Mouse (Mus musculus) liver, embryonic 11.5 days (tissue): ENCODE results near the gene Ptger4. TPM values are rescaled to one million over a fixed set of nuclear protein-coding genes. Genes with fewer than 3 reads are reported as not detected.
"Not testable (repeated sequence)": the region's sequence is repeated elsewhere in the genome, so short reads cannot be mapped to it uniquely, and the experiment has no call there.

ENCODE experiments used
- ATAC-seq: fragments of 200-750 bp; cut with Nextera tagmentation; replicated peaks from 2 replicates; pipeline ENCODE4 v1.8.0; 2017; ENCODE audit warnings: moderate number of reproducible peaks, mild to moderate bottlenecking, moderate TSS enrichment, moderate library complexity; ENCODE audit not compliant: low FRiP score
- DNase-seq: peaks from one replicate; pipeline ENCODE4 v3.0.0-alpha.2; 2017; ENCODE audit warnings: low spot score
- H3K27ac ChIP-seq: fragments of 300-500 bp; sonication (generic); 2 replicates; pipeline ENCODE4 v1.5.1; 2014; ENCODE audit warnings: mild to moderate bottlenecking, low read depth, low read length, control low read depth
- H3K27me3 ChIP-seq: fragments of 300-500 bp; sonication (generic); replicated peaks from 2 replicates; pipeline ENCODE4 v1.6.1; 2014; ENCODE audit warnings: low read length, mixed read lengths; ENCODE audit not compliant: control insufficient read depth, insufficient read depth
- H3K36me3 ChIP-seq: fragments of 300-500 bp; sonication (generic); 2 replicates; pipeline ENCODE4 v1.6.1; 2014; ENCODE audit warnings: mild to moderate bottlenecking, low read length, moderate library complexity, mixed read lengths; ENCODE audit not compliant: control insufficient read depth, insufficient read depth
- H3K4me1 ChIP-seq: fragments of 300-500 bp; sonication (generic); replicated peaks from 2 replicates; pipeline ENCODE4 v1.6.1; 2014; ENCODE audit warnings: low read length, mixed read lengths; ENCODE audit not compliant: control insufficient read depth, insufficient read depth
- H3K4me2 ChIP-seq: fragments of 300-500 bp; sonication (generic); 2 replicates; pipeline ENCODE4 v1.6.1; 2014; ENCODE audit warnings: mild to moderate bottlenecking, control low read depth, moderate library complexity
- H3K4me3 ChIP-seq: fragments of 300-500 bp; sonication (generic); 2 replicates; pipeline ENCODE4 v1.5.1; 2014; ENCODE audit warnings: low read depth, low read length, control low read depth
- H3K9ac ChIP-seq: fragments of 300-500 bp; sonication (generic); 2 replicates; pipeline ENCODE4 v1.6.1; 2014; ENCODE audit warnings: low read depth, low read length, control low read depth
- H3K9me3 ChIP-seq: fragments of 300-500 bp; sonication (generic); 2 replicates; pipeline ENCODE4 v1.6.1; 2016; ENCODE audit warnings: low read length, inconsistent platforms, mixed read lengths; ENCODE audit not compliant: control insufficient read depth
- WGBS: fragments of 180-500 bp; shearing (Covaris S2); extraction: QIAGEN DNeasy Blood & Tissue Kit; methylation state at CpG from one replicate; pipeline ENCODE4 v1.1.7; 2014; 5-methylcytosine and 5-hydroxymethylcytosine counted together
- polyA plus RNA-seq: library from polyadenylated mRNA; unstranded; fragments of >200 nt; fragmentation: Nextera tagmentation; extraction: Ambion mirVana; gene quantifications from 2 replicates; pipeline ENCODE4 v1.2.1, GENCODE M21; 2014

Gene Ptger4
- polyA plus RNA-seq, 1 experiment from 2014 or later, result 5.8 TPM

DNA sequence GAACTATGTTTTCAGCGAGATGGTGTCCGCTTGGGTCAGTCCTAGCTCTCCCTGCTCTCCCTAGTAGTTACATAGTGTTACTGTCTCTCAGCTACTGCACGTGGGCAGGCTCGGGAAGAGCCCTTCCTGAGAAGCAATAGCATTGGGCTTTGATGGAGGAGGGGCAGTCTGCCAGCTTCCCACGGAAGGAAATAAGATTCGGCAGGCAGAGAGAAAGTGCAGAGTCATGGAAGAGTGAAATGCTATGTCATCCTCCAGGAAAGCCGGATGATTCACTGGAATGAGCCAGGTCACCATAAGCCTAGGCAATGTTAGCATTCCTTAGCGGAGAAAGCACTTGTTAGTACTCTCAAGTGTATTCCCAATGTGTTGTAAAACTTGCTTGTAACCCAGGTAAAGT lies 8.5 kb downstream of the Ptger4 start:
- Histone ChIP-seq H3K4me2 (no peak overlapping the region), H3K27ac (no peak overlapping the region), H3K4me3 (no peak overlapping the region), H3K9me3 (no peaks in the 10 kb centered on the region), H3K4me1 (peaks cover 18% of the 10 kb centered on the region), H3K27me3 (no peaks in the 10 kb centered on the region), H3K36me3 (no peaks in the 10 kb centered on the region), H3K9ac (no peak overlapping the region)
- DNase-seq (no peak), ATAC-seq (0 out of 2 replicates have a peak, but pooled peaks have one; percentile 22)
- WGBS, result 33% methylated on average over 8 of the region's 8 CpGs

DNA sequence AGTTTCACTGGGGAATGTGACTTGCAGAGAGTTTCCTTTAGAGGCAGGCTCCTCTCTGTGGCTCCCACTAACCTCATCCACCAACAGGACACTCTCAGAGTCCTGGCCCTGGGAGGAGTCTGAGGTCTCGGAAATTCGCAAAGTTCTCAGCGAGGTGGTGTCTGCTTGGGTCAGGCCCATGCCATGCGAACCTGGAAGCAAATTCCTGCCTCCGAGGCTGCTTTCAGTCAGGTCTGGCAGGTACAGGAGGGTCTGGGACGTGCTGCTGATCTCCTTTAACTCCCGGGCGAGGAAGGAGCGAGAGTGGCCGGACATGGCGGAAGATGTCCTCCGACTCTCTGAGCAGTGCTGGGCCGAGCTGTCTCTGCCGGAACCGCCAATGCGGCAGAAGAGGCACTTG lies 9.3 kb downstream of the Ptger4 start:
- Histone ChIP-seq H3K4me2 (no peak overlapping the region), H3K9ac (no peak overlapping the region), H3K4me3 (no peak overlapping the region), H3K27ac (no peak overlapping the region), H3K4me1 (peaks cover 14% of the 10 kb centered on the region), H3K9me3 (no peaks in the 10 kb centered on the region), H3K36me3 (no peaks in the 10 kb centered on the region), H3K27me3 (no peaks in the 10 kb centered on the region)
- DNase-seq, result no peak
- WGBS, result 86% methylated on average over 16 of the region's 16 CpGs
- ATAC-seq, result no peak

DNA sequence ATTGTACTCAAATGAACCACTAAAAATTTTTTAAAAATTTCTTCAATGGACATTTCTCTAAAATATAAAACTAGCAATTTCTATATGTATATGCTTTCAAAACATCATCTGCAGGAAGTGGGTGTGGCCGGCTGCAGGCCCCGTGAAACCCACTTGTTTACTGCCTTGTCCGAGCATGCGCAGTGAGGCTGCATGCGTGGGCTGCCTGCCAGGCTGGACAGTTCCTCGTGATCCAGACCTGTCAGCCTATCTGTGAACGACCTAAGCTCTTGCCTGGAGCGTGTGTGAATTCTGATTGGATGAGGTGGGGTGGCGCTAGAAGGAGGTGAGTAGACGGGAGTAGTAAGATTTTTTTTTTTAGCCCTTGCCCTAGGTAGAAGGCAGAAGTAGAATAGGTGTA lies 13.2 kb downstream of the Ptger4 start:
- H3K4me2 ChIP-seq, H3K9ac ChIP-seq, H3K4me1 ChIP-seq, H3K27ac ChIP-seq, ATAC-seq, H3K9me3 ChIP-seq, DNase-seq, H3K4me3 ChIP-seq, H3K36me3 ChIP-seq, H3K27me3 ChIP-seq: not testable (repeated sequence)
- WGBS, result 79% methylated on average over 10 of the region's 10 CpGs

DNA sequence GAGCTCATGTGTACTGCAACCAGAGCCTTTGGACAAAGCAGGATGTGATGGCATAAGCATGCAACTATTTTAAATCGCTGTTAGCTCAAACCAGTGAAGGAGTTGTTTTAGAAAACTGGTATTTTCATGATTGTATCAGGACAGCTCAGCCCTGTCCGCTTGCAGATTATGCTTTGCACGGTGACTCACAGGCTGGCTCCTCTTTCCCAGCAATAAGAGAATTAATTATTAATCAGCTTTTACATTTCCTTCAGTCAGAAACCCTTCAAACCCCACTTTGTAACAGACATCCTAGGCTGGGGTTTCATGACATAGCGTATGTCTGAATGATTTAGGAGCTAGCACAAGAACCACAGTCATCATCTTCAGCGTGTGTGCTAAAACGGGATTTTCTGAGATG lies 23.5 kb downstream of the Ptger4 start:
- no peaks in the 10 kb centered on the region for H3K4me1 ChIP-seq
- H3K27me3 ChIP-seq, result no peaks in the 10 kb centered on the region
- DNase-seq (no peak), ATAC-seq (no peak)
- no peak overlapping the region for H3K4me2 ChIP-seq
- no peaks in the 10 kb centered on the region for H3K36me3 ChIP-seq
- H3K9ac ChIP-seq, result no peak overlapping the region
- H3K4me3 ChIP-seq, result no peak overlapping the region
- WGBS, result 92% methylated on average over 6 of the region's 6 CpGs
- H3K9me3 ChIP-seq, result no peaks in the 10 kb centered on the region
- H3K27ac ChIP-seq, result no peak overlapping the region

DNA sequence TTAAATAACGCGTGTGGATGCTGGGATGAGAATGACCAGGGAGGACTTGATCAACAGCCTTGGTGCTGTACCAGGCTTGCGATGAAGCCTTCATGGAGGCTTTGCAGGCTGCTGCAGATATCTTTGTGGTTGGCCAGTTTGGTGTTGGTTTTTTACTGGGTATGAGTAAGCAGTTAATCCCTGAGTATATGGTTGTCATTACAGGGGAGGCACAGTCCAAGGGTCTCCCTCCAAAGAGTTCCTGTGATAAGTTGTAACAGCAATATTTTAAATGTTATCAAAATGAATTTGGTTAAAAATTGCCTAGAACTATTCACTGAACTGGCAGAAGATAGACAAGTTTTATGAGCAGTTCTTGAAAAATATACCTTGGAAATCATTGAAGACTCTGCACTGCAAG lies 34.9 kb downstream of the Ptger4 start:
- Histone ChIP-seq H3K9ac (no peak overlapping the region), H3K4me2 (no peak overlapping the region), H3K9me3 (no peaks in the 10 kb centered on the region), H3K4me3 (no peak overlapping the region), H3K36me3 (no peaks in the 10 kb centered on the region; the same call in 1 of the 2 replicates), H3K27me3 (no peaks in the 10 kb centered on the region), H3K4me1 (0 out of 2 replicates have a peak, but pooled peaks cover 3% of the 10 kb centered on the region), H3K27ac (no peak overlapping the region)
- no peak for DNase-seq
- WGBS, result 91% methylated on average over 3 of the region's 3 CpGs
- no peak for ATAC-seq

DNA sequence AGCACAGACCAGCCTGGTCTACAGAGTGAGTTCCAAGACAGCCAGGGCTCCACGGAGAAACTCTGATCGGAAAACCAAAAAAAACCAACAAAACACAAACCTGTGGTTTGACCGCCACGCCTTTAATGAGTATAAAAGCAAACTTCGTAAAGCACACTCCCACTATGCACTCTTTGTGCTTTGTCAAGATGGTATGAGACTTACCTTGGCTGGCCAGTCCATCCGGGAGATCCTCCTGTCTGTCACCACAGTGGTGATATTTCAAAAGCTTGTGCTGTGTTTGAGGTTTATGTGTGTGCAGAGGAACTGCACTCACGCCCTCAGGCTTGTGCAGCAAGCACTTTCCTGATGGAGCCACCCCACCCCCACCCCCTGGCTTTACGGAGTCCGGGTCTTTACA lies 38.8 kb downstream of the Ptger4 start:
- 88% methylated on average over 9 of the region's 9 CpGs for WGBS
- no peak for ATAC-seq

DNA sequence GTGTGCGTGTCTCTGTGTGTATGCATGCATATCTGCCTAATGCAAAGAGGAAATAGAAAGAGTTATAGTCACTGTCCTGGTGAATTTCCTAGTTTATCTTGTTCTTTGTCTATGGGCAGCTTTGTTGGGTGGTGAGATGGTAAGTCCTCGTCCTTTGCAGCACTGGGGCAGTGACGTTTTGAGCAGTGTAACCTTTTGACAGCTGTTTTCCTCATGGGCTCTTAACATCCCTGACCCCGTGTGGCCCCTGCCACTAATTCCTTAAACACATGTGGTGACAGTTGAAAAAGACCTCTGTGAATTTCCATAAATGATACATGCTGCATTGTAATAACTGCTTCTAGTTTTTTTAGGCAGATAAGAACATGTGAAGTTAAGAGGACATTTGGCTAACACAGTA lies 47.3 kb downstream of the Ptger4 start:
- H3K36me3 ChIP-seq, result peaks cover 2% of the 10 kb centered on the region; the same call in 1 of the 2 replicates
- no peak for ATAC-seq
- no peaks in the 10 kb centered on the region for H3K9me3 ChIP-seq
- H3K27me3 ChIP-seq, result no peaks in the 10 kb centered on the region
- WGBS, result 68% methylated on average over 4 of the region's 4 CpGs
- H3K4me3 ChIP-seq, result no peak overlapping the region
- H3K4me1 ChIP-seq, result peaks cover 22% of the 10 kb centered on the region
- no peak overlapping the region for H3K27ac ChIP-seq
- DNase-seq, result no peak
- H3K4me2 ChIP-seq, result no peak overlapping the region
- H3K9ac ChIP-seq, result no peak overlapping the region

More for the DNA sequence above, 38.8 kb downstream of the Ptger4 start:
- Histone ChIP-seq H3K9me3 (no peaks in the 10 kb centered on the region), H3K36me3 (no peaks in the 10 kb centered on the region), H3K27me3 (no peaks in the 10 kb centered on the region), H3K9ac (no peak overlapping the region), H3K4me1 (0 out of 2 replicates have a peak, but pooled peaks cover 3% of the 10 kb centered on the region), H3K4me3 (no peak overlapping the region), H3K27ac (no peak overlapping the region), H3K4me2 (no peak overlapping the region)
- DNase-seq, result no peak

DNA sequence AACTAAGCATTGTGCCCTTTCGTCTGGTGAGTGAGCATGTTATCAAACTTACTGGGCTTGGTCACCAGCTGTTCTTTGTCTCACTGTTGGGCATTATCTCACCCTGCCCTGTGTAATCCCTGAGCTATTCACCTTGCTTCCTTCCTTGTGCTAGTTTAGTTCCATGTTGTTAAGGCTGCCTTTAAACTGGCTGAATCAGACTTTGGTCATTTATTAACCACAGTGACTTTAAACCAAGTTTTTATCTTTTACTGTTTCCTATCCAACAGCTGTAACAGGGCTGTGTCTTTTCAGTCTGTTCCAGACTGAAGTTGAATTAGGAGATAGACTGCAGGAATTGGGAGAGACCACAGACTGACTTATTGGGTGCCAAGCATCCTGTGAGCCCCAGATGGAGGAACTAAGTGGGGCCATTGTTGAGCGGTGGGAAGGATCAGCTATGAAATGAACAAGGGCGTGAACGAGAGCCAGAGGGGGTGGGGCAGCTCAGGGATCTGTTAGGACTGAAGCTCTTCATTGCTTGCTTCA lies 47.9 kb downstream of the Ptger4 start:
- peak overlapping the region; percentile 13; the same call in 1 of the 2 replicates for H3K27ac ChIP-seq
- H3K4me2 ChIP-seq, result no peak overlapping the region
- no peaks in the 10 kb centered on the region for H3K27me3 ChIP-seq
- DNase-seq, result no peak
- H3K9ac ChIP-seq, result no peak overlapping the region
- H3K9me3 ChIP-seq, result no peaks in the 10 kb centered on the region
- peaks cover 22% of the 10 kb centered on the region for H3K4me1 ChIP-seq
- WGBS, result 38% methylated on average over 4 of the region's 4 CpGs
- ATAC-seq, result peak; percentile 66; the same call in 1 of the 2 replicates
- H3K4me3 ChIP-seq, result no peak overlapping the region
- H3K36me3 ChIP-seq, result peaks cover 2% of the 10 kb centered on the region; the same call in 1 of the 2 replicates

DNA sequence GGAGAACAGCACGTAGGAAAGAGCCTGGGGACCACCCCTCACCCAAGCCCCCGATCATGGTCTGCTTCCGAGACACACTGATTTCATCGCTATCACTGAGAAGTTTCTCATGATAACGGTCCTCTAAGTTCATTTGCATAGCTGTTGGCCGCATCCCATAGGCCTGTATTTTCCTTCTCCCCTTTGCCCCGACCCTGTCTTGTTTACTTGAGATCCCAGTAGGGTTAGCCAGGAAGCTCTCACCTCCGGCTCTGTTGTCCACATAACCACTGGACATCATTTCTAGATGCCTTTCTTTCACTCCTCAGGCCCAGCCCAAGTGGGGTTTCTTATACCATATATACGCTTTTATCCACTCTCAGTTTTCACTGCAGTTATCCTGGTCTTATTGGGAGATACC lies 49.1 kb downstream of the Ptger4 start:
- Histone ChIP-seq H3K9me3 (no peaks in the 10 kb centered on the region), H3K36me3 (peaks cover under 1% of the 10 kb centered on the region; the same call in 1 of the 2 replicates), H3K9ac (no peak overlapping the region), H3K4me3 (no peak overlapping the region), H3K4me1 (peaks cover 22% of the 10 kb centered on the region), H3K27me3 (no peaks in the 10 kb centered on the region), H3K27ac (no peak overlapping the region), H3K4me2 (no peak overlapping the region)
- ATAC-seq, result no peak
- 84% methylated on average over 9 of the region's 9 CpGs for WGBS
- DNase-seq, result no peak
